Mouse (Mus musculus): ENCODE measurements around the gene Hif3a.
"Not testable (repeated sequence)": the region's sequence is repeated elsewhere in the genome, so short reads cannot be mapped to it uniquely, and the experiment has no call there.

Gene Hif3a

DNA sequence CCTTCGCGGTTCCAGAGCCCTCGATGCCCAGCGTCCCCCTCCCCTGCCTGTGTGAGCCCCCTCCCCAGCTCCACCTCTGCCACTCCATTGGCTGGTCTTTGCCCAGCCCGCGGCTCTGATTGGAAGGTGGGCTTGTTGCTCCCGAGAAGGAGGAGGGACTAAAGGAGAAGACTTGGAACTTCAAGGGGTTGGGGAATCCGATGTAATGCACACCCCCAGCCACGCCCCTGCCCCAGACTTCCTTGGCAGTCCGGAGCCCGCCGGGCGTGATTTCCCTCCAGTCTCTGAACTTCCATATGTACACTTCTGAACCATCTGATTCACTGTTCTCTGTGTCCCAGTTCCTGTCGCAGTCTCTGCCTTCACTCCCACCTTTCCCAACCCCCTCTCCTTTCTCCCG is at the start of gene Hif3a:
Gene Hif3a, minus strand, starts transcription at position 39 of the 400 bp plus-strand sequence.
- DNase-seq (ENCODE audit: low spot score), result no peak

DNA sequence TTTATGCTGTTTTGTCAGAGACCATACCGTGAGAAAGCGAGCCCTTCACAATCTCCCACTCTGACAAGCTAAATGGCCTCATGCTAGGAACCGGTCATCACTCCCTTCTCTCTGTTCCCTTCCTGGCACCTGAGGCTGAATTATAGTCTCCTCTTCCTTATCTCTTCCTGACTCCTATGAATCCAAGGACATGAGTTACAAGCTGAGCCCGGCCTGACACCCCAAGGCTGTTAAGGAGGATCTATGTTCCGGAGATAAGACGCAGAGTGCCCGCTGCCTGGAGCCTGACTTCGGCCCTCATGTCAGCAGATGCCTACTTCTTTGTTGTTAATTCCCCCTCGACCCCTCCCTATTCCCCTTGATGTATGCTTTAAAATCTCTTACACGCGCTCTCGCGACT is 39.4 kb upstream of the Hif3a start:
- not testable (repeated sequence) for DNase-seq (ENCODE audit: low spot score)

DNA sequence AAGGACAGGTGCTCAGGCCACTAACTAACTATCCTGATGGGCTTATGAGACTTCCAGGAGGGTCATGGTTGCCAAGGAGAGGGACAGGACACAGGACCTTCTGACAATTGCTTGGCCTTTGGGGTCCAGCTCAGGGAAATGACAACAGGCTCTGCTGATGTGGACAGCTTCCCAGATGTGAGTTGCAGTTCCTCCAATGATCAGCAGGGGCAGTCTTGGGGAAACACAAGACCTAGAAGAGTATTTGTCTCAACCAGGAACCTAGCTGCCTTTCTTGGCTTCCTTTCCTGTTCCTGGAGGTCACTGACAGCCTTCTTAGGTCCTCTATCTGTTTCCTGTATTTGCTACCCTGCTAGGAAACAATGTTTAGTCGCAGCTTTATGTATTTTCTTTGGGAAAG is 29.1 kb upstream of the Hif3a start:
- no peak for DNase-seq (ENCODE audit: low spot score)

DNA sequence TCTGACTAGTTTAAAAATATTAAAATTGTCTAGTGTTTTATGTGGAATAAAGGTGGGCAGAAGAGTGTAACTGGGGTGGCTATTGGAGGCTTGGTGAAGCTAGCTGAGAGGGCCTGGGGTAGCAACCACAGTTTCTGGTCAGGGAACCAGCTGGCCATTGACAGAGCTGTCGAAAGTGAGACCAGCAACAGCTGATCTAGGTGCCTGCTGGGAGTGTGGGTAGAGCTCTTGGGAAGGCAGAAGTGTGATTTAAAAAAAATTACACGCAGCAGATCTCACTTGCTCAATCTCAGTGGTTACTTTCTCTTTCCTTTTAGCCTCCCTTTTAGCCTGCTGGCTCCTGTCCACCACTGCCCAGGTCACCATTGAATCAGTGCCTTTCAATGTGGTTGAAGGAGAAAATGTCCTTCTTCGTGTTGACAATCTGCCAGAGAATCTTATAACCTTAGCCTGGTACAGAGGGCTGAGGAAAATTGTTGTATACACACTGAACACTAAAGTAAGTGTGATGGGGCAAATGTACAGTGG is 27.9 kb upstream of the Hif3a start:
- DNase-seq (ENCODE audit: low spot score), result no peak

DNA sequence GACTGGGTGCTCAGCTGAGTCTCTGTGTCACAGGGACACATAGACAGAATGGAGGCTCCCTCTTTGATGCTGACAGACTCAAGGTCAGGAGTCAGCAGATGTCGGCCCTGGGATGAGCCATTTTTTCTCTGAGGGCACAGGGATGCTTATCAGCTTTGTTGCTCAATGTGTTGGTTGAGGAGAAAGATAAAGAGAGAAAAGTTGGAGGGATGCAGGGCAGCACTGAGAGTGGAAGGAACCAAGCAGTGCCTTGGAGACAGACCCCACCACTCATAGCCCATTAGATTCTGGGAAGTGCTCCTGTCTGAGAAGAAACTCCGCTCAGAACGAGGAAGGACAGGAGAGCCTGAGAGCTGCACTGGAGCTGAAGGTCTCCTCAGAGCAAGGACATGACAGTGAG is 25.5 kb upstream of the Hif3a start:
- DNase-seq (ENCODE audit: low spot score), result no peak

DNA sequence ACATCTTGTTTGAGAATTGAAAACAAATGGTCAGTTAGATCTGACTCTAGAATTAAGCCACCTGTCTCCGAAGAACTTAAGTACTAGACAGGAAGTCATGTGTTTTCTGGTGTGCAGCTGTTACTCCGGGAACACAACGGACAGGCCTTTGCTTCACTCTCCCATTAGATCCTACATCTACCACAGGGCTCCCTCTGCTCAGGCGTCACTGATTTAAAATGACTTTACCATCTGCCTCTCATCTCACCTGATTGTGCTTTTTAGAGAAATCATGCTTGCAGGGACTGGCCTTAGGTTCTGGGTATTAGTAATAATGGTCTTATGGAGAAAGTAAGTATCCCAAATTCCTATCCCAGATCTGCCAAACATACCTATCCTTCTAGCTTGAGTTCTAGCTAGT is 20.5 kb upstream of the Hif3a start:
- DNase-seq (ENCODE audit: low spot score), result no peak

DNA sequence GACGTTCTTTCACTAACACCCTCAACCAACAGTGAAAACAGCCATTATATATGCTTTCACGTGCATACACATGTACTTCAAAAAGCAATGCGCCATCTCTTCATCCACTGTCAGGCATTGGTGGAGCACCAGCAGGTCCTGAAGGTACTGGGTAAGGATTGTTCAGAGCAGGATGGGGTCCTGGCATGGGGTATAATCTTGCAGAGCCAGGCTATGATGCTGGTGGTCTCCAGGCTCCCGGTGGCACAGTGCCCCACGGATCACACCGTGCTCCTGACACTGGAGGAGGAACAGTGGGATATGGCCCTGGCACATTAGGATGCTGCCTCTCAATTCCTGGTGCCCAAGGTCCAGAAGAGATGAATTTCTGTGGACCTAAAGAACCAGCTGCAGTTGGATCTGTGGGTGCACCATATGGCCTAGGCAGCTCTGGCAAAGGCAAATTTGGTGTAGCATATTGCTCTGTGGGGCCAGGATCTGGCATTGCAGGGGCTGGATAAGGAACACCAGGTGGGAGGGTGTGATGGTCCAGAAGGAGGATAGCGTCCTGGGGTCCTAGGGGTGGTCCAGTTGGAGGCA is 15.9 kb upstream of the Hif3a start:
- DNase-seq (ENCODE audit: low spot score), result no peak

DNA sequence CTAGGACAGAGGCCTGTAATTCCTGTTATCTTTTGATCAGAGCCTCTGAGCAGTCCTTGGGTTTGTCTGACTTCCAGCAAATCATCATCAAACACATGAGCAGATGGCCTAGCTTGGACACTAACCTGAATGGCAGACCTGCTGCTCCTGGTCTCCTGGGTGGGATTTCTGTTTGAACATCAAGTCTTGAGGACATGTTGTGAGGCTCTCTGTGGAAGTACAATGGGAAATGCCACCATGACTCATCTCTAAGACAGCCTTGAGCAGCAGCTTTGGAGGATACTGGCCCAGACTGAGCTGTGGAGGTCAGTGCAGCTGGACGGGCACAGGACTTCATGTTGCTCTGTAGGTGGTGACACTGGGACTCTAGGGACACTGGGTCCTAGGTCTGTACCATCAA is 14.3 kb upstream of the Hif3a start:
- DNase-seq (ENCODE audit: low spot score), result no peak

DNA sequence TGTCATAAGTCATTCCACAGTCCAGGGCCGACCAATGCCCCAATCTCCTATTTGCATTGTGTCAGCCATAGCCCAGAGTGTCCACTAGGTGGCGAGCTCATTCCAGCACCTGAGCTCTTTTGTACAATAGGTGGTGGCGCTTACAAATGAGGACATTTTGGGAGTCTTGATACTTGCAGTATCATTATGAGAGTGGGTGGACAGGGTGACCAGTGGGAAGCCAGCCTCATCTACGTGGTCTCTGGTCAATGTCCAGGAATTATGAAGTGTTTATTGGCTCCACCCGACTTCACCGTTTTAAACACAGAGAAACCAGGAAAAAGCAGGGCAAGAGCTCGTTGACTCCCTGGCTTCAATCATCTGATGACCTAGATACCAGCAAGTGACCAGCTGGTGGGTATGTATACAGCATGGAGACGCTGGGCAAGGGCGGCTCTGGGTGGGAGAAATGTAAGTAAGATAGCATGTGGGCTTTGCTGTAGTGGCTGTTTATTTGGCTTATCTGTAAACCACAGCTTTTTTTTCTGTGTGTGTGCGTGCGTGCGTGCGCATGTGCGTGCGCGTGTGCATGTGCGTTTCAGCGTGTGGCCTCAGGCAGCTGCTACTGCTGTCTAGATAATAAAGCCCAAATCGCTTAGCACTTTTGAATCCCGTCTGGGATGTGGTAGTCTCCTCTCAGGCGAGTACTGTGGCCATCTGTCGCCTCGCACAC is 11.8 kb upstream of the Hif3a start, which contains the start of gene Psg16:
Gene Psg16, plus strand, starts transcription at position 137 of the 712 bp plus-strand sequence.
- no peak for DNase-seq (ENCODE audit: low spot score)

DNA sequence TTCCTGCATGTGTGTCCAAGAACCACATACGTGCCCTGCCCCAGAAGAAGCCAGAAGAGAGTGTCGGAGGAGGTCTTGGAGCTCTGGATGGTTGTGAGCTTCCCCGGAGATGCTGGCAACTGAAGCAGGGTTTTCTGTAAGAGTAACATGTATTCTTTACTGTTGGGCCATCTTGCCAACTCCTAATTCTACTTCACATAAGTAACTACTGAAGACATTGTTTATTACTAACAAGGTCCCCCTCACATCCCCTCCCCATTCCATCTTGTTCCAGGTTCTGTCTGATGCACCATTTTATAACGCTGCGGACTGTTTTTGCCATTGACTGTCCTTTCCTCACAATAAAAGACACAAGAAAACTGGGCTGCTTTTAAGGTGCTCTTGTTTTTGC is 11.3 kb upstream of the Hif3a start:
- DNase-seq (ENCODE audit: low spot score), result no peak

DNA sequence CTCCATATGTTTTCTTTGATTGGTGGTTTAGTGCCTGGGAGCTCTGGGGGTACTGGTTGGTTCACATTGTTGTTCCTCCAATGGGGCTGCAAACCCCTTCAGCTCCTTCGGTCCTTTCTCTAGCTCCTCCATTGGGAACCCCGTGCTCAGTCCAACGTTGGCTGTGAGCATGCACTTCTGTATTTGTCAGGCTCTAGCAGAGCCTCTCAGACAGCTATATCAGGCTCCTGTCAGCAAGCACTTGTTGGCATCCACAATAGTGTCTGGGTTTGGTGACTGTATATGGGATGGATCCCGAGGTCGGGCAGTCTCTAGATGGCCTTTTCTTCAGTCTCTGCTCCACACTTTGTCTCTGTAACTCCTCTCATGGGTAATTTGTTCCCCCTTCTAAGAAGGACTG is 5.4 kb upstream of the Hif3a start:
- DNase-seq (ENCODE audit: low spot score), result not testable (repeated sequence)

DNA sequence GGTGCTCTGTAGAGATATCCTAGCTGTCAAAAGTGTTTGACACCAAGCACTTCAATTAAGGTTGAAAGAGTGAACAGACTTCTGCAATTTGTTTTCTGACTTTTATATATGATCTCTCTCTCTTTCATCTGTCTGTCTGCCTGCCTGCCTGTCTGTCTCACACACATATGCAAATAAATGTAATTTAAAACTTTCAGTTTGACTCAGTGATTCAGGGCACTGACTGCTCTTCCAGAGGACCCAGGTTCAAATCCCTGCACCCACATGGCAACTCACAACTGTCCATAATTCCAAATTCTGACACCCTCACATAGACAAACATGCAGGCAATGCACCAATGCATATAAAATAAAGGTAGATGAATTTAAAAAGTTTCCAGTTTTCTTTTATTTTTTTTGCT is 4.8 kb upstream of the Hif3a start:
- no peak for DNase-seq (ENCODE audit: low spot score)

DNA sequence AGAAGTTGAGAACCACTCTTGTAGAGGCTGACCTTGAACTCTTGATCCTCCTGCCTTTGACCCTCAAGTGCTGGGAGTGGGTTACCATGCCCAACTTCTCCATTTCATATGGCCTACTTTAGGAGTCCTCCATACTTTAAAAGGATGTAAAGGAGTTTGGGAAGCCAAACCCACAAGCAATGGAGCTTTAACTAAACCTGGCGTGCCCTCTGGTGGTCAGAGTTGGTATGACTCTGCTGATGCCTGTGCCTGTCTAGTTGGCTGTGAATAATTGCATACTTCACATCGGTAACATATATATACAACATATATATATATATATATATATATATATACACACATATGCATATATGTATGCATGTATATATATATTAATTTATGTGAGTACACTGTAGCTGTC is 4.2 kb upstream of the Hif3a start:
- DNase-seq (ENCODE audit: low spot score), result peak; percentile 78

DNA sequence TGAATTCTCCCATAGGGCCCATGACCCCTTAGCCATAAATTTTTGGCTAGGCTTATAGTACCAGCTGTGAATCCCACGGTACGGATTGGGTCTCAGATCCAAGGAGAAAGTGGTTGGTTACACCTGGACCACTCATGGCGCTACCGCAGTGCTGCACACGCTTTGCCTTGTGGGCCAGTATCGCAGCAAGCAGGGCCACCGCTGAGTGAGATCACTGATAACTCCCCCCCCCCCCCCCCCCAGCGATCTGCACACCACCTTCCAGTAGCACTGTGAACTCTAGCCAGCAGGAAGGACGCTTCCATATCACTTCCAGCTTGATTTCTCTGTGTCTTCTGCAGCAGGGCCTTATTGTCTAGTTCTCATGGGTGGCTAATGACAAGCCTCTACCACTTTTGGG is 3.4 kb upstream of the Hif3a start:
- no peak for DNase-seq (ENCODE audit: low spot score)

DNA sequence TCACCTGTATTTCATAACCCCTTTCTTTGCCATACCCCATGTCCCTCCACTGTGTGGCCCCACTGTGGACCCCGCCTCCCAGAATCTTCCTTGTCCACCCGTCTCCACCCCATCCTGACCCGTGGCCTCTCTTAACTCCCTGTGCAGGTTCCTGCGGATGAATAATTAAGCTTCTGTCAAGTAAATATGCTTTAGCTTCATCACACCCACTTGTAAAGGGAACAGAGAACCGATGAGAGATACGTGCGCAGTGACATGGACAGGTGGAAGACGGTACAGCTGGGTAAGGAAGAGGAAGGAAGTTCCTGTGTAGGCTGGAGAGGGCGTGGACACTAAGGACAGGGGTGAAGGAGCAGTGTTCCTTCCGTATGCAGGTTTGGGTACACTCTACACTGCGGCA is 618 bp upstream of the Hif3a start:
- DNase-seq (ENCODE audit: low spot score), result no peak

DNA sequence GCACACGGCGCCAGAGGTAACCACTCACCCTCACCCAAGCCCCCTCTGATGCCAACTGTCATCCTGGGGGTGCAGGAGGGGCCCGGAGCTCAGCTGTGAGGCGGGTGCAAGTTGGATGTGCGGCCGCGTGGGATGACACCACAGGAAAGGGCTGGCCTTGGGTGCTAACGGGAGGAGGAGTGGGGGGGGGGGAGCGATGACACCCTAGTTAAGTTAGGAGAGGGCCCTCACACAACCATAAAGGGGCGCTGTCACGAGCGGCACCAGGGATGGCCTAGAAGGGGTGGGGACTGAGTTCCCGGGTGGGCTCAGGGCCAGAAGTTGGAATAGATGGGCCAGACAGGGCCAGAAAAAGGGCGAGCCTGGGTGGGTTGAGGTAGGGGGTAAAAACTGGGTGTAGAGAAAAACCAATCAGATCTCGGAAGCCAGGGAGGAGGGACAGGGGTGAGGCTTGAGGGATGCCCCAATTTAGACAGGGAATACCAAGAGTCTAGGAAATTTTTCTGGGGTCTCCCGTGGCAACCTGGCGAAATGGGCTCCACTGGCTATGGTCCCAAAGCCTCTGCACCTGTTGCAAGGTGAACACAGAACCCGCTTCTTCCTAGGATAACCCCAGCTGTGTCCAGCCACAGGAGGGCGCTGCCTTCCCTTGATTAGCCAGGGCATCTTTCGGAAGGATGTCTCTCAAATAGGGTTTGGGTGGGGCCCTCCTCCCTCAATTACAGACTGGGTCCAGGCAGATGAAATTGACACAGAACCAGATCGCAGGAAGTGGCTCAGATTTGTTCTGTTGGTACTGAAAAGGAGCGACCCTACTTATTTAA is 1.2 kb downstream of the Hif3a start:
- DNase-seq (ENCODE audit: low spot score), result no peak

DNA sequence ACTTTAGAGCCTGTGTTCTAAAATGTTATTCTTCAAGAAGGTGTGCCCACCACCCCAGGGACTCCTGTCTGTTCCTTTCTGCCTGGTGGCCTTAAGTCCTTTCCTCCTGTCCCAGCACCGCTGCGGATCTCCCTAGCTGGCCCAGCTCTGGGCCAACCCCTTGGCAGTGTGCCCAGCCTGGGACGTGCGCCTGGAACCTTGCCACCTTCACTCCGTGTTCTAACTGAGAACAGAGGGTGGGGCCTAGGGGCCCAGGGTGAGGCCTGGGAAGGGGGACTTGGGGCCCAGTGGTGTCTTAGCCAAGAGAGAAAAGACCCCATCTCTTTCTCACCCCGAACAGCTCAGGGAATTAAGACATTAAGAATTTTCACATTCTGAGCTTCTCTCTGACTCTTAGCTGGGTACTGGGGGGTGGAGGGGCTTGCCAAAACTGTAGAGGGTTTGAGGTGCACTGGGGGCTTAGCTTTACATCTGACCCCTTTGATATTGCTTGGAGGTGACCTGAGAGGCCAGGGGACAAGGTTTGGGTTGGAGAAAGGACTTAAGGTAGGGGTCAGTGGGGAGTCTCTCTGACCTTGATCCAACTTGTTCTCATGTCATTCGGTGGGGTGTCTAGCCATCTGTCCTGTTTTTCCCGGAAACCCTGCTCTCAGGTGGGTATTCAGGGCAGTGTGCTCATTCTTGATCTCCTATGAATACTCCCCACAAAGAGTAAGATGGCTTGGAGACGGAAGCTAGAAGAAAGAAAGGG is 2.0 kb downstream of the Hif3a start:
- peak; percentile 97 for DNase-seq (ENCODE audit: low spot score)

DNA sequence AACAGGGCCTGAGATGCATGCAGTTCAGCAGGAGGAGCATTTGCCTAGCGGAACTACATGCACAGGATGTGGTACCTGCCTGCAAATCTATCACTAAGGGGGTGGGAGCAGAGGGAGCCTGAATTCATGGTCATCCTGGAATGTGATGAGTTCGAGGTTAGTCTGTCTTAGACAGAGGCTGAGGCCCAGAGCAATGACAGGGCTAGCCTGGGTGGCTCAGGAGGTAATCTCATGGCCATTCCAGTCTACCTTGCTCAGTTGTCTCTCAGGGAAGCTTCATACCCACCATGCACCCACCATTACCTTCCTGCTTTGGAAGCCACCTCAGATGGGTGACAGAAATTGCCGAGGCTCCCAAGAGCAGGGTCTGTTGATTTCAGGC is 2.8 kb downstream of the Hif3a start:
- no peak for DNase-seq (ENCODE audit: low spot score)

DNA sequence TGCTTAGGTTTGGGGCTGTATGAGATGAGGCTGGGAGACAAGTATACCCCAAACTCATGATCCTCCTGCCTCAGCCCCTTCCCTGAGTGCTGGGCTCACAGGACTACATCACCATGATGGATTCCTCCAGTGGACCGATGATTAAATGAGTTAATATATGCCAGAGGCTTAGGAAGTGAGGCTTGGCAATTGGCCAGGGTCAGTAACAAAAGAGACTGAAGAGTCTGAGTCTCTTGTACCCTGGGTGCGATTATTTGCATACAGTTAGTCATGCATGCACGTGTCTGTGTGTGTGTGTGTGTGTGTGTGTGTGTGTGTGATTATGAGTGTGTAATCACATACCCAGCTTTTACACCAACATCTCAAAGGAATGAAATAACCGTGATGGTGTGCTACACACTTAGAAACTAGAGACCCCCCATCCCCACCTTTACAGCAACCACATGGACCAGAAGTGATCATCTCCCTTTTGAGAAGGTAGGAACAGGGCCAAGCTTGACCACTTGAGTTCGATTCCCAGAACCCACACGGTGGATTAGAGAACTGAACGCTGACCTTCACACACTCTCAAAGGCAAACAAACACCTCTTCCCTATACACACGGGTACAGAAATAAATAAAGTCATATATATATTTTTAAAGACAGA is 3.3 kb downstream of the Hif3a start:
- DNase-seq (ENCODE audit: low spot score), result no peak

DNA sequence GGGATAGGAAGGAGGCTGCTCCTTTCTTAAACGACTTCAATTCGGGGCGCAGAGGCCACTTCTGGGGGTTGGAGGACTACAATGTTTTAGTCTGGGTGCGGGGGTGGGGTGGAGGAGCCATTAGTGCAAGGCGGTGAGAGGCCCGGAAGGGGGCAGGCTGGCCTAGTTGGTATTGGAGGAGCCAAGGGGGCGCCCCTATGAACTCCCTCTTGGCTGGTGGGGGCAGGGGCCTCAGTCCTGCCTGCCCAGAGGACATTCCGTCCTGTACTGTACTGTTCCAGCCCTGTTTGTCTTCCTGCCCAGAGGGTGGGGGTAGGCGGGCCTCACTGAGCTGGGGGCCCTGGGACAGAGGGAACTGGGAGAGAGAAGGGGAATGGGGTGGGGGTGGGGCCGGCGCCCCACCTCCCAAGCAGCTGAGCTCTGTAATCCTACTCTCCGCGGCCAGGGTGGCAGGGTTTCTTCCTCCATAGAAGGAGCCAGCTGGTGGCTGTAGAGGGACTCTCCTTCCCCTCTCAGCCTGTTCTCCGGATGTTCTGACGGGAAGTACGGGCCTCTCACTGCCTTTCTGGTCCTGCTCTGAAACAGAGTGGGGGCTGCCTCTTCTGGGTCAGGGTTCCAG is 4.0 kb downstream of the Hif3a start:
- peak; percentile 47 for DNase-seq (ENCODE audit: low spot score)

All from ovary, postnatal 14 days (tissue).